Mouse (Mus musculus) embryo, embryonic 11 days (tissue): Measurements from ENCODE around the gene Tmem26.

Experiments
- DNase-seq: peaks from one replicate; pipeline ENCODE4 v3.0.0-alpha.2; 2015

The Tmem26 gene

GRCm38 (mm10) chr10:68759238-68759637, 35.8 kb downstream of the Tmem26 start:
- DNase-seq, result peak; percentile 57

GRCm38 (mm10) chr10:68759789-68760188, 36.3 kb downstream of the Tmem26 start:
- peak; percentile 45 for DNase-seq

DNA sequence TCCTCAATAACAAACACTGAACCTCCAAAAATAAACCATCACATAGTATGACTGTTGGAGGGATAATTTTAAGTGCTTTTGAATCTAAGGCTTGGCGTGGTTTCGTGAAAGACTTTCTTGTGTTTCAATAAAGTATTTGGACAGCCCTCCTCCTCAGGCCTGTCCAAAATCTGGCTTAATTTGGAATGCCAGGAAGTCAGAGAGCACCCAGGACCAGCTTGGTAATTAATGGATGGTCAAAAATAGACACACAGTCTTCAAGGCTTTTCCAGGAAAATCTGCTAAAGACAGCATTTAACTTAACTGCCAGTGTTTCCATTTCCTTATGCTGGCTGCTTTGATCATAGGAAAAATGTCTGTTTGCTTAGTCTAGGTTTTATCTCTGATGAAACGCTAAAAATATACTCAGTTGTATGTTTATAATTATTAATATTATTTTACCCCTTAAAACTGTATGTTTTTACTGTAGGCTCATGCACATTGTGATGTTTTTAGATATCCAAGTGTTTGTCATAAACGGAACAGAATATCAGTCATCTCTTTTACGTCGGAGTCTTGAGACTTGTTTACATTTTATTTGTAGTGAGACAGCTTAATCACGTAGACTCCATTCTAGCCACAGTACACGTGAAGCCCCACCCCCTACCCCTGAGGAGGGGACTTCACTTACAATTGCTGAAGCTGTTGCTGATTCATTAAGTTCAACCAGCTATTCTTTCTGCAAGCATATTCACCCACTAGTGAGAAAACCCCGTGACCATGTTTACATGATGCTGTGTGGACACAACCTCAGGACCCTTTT, 57.8 kb downstream of the Tmem26 start:
- no peak for DNase-seq

DNA sequence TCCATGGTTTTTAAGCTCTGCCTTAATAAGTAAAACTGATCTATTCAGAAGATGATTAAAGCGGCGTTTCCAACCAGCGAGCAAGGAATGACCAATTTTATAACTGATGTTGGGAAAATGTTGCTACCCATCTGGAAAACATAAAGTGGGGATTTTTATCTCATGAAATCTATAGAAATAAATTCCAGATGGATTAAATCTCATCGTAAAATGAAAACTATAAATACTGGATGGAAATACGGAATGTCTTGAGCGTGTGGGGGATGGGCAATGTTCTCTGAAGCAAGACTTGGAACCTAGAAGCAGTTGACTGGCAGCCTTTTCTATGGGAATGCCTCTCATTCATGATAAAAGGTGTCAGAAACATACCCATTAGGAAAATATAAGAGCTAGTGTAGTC, 59.3 kb downstream of the Tmem26 start:
- no peak for DNase-seq

- no peak for DNase-seq
Measured at GRCm38 (mm10) chr10:68783856-68784255, 60.4 kb downstream of the Tmem26 start.

- no peak for DNase-seq
Measured at GRCm38 (mm10) chr10:68784463-68784862, 61.0 kb downstream of the Tmem26 start.

DNA sequence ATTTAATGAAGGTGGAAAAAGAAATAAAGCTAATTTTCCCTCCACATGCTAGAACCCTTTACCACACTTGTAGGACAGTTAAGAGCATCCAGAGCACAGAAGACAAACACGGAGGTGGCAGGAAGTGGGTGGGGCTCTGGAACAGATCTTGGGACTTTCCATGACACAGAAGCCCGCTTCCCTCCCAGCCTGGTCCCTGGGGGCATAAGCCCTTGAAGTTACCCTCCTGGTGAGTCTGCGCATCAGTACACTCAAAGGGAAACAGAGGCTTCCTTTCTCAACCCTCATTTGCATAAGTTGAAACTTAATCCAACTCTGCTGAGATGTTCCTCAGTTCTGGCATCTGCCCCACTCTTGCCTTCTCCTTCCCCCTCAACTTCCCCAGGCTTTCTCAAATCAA, 72.0 kb downstream of the Tmem26 start:
- peak; percentile 70 for DNase-seq

GRCm38 (mm10) chr10:68799883-68800282, 76.4 kb downstream of the Tmem26 start:
- DNase-seq, result peak; percentile 63

DNA sequence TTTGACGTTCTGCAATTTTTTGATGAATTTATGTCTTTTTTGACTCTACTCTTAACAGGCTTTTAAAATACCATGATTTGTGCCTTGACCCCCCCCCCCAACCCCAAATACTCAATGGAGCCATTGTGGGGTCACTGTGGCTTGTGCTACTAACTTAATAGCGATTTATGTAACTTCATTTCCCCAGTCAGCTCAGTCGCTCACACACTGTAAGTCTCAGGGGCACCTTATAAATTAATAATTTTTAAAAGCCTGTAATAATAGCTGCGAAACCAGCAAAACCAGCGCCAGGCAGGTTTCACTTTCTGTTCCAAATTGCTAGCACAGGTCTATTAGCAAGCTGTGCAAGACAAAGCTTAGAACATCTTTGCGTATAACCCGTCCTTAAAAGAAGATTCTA, 76.9 kb downstream of the Tmem26 start:
- DNase-seq, result no peak

DNA sequence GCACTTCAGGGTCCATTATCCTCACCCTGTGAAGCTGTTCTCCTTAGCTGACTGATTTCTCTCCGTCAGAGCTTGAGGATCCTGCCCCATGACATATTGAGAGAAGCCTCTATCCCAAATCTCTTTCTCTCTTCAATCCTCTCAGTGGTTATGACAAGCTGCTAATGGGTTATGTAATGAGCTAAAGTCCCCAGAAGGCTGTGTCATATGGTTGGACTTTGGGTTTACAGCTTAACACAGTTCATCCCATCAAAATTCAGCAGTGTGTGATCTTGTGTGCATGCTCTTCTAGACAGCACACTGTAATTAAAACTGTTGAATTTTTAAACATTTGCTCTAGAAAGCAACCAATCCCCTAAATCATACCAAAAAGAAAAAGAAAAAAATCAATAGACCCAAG, 82.9 kb downstream of the Tmem26 start:
- DNase-seq, result no peak

GRCm38 (mm10) chr10:68810958-68811357, 87.5 kb downstream of the Tmem26 start:
- no peak for DNase-seq

DNA sequence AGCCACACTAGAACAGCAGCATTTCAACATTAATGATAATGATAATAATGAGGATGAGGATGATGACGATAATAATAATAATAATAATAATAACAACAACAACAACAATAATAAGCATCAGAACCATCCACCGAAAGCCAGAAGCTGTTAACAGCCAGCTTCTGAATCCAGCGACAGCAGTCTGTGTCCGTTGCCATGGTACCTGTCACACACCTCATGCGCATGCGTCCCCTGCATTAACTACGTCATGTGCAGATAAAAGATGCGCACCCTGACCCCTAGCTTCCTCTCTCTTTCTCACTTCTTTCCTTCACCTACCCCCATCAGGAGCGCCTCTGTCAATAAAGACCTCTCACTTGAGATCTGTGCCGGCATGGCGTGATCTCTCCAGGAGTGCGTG, 89.3 kb downstream of the Tmem26 start:
- DNase-seq, result no peak

DNA sequence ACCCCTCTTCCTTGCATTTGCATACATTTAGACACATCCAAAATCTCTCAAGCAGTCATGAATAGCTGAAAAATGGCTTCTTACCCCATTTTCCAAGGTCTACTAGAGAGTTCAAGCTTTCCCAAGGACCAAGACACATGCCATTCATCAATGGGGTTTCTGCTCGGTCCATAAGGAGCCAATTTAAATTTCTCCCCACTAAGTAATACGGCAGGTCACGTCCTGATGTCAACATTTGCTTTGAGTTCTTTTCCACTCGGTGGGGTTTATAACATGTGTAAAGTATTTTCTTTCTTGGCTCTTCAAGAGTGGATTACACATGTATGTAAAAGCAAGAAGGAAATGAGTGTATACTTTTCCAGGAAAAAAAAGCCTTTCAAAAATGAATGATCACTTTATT, 93.8 kb downstream of the Tmem26 start:
- DNase-seq, result peak; percentile 26

DNA sequence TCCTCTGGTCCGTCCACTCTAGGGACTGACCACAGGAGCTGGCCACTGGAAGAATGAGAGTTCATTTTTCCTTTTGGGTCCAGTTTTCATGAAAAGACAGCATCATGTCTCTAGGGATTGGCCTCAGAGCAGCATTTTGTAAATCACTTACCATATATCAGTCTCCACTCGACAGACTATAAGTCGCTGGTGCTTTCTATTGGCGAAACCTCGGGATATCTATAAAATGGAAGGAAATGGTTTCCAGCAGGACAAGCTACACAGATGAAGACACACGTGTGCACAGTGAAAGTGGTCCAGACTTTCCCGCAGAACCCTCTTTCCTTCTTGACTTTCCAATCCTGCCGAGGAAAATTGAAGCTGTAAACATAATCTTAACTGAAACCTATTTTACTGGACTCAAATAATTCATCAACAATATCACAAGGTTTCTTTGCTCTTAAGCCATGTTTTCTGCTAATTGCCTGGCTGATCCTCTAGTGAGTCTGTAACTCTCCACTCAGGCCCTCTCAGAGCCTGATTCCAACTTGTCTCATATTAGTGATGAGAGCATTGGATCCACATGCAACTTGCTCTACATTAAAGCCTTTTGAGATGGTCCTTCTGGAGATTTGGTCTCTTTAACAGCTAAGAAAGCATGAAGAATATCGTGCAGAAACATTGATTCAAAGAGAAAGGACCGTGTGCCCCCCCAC, 94.8 kb downstream of the Tmem26 start:
- DNase-seq, result no peak

GRCm38 (mm10) chr10:68824519-68824918, 101.1 kb downstream of the Tmem26 start:
- no peak for DNase-seq
